Mouse (Mus musculus) stomach, postnatal 0 days (tissue): ENCODE measurements around the gene Msgn1.

ENCODE experiments used
- CTCF ChIP-seq: IDR thresholded peaks from 2 replicates; pipeline ENCODE4 v1.5.1; 2016; ENCODE audit warnings: antibody characterized with exemption, low read depth, mild to moderate bottlenecking, moderate library complexity
- EP300 ChIP-seq: optimal IDR thresholded peaks from 2 replicates; pipeline ENCODE3; 2016; ENCODE audit warnings: antibody characterized with exemption

DNA sequence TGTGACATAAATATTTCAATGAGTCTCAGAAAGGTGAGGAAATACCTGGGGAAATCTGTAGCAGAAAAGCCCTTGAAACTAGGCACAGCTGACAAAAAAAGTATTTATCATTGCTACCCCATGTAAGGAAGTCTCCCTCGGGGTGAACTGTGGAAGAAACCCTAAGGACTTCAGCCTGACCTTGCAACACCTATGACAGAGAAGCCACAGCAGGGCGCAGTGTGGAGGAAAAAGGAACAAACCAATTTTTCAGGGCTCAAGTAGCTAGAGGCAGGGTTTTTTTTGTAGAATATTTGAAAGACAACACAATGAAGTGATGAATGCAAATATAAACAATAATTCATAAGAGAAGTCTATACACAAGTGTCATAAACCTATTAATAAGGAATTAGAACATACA is 27.2 kb upstream of the Msgn1 start:
- TF ChIP-seq CTCF (no peak), EP300 (no peak)
